Mouse (Mus musculus): ENCODE measurements at regions not wholly inside any gene's neighbourhood (a gene's known extent, or its start where the extent isn't known, plus 50 kb on each side); places are given as distances from the start of the nearest gene placed in this dataset.
"Not testable (repeated sequence)": the region's sequence is repeated elsewhere in the genome, so short reads cannot be mapped to it uniquely, and the experiment has no call there.

DNA sequence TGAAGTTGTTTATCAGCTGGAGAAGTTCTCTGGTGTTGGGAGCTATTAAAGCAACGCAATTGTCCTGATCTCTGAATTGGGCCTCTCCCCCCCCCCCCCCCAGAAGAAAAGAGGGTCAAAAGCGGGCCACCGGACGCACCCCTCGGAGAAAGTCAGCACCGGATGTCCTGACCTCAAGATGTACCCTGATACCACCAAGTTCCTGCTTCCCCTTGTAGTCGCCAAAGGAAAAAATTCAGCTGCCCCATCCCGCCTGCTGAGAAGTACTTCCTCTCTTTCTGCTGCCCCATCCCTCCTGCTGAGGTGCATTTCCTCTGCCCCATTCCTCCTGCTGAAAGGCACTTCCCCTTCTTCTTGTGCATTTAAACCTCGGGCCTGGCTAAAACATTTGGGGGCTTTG is 1191.1 kb upstream of the 1700008P02Rik start:
- not testable (repeated sequence) for ATAC-seq (replicated peaks in 1 of 2; ENCODE audit: insufficient read depth in 1 of 2, low FRiP score in 2 of 2, low TSS enrichment in 1 of 2, low read depth in 1 of 2, poor library complexity in 2 of 2, severe bottlenecking in 2 of 2)

- ATAC-seq (replicated peaks in 1 of 2; ENCODE audit: insufficient read depth in 1 of 2, low FRiP score in 2 of 2, low TSS enrichment in 1 of 2, low read depth in 1 of 2, poor library complexity in 2 of 2, severe bottlenecking in 2 of 2), result not testable (repeated sequence)
These were observed 1184.9 kb upstream of the 1700008P02Rik start for GRCm38 (mm10) chr3:7805121-7805520.

- ATAC-seq (replicated peaks in 1 of 2; ENCODE audit: insufficient read depth in 1 of 2, low FRiP score in 2 of 2, low TSS enrichment in 1 of 2, low read depth in 1 of 2, poor library complexity in 2 of 2, severe bottlenecking in 2 of 2), result no peak
These were observed 1184.0 kb upstream of the 1700008P02Rik start for GRCm38 (mm10) chr3:7804209-7804608.

DNA sequence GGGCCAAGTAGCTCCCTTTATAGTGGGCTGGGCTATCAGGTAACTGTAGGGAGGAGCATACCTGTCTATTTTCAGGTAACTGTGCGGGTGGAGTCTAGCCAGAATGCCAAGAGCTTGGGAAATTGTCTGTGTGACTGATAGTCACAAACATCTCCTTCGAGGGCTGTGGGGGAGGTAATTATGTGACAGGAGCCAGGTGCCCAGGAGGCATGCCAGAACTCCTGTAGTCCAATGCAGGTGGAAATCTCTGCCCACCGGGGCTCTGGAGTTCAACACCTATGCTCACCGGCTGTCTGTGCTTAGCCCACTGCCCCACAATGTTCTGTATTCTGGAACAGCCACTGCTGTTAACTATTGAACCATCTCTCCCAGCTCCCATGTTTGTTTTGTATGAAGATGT is 1179.2 kb upstream of the 1700008P02Rik start:
- ATAC-seq (replicated peaks in 1 of 2; ENCODE audit: insufficient read depth in 1 of 2, low FRiP score in 2 of 2, low TSS enrichment in 1 of 2, low read depth in 1 of 2, poor library complexity in 2 of 2, severe bottlenecking in 2 of 2), result no peak

DNA sequence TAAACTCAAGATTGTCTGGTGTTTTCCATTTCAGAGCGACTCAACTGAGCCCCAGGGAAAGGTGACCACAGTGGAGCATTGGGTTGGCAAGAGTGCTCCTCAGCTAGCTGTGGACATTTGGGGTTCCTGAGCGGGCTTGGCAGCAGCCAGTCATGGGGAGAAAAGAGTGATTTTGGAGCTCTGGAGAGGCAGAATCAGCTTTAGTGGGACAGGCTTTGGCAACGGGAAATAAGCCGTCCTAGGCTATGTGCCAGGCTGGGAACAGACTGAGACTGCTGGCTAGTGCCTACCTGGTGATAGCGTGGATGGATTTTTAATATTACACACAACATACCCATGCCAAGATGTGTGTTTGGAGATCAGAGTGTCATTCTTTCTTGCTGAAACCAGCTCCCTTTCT is 1167.4 kb upstream of the 1700008P02Rik start:
- ATAC-seq (replicated peaks in 1 of 2; ENCODE audit: insufficient read depth in 1 of 2, low FRiP score in 2 of 2, low TSS enrichment in 1 of 2, low read depth in 1 of 2, poor library complexity in 2 of 2, severe bottlenecking in 2 of 2), result no peak

DNA sequence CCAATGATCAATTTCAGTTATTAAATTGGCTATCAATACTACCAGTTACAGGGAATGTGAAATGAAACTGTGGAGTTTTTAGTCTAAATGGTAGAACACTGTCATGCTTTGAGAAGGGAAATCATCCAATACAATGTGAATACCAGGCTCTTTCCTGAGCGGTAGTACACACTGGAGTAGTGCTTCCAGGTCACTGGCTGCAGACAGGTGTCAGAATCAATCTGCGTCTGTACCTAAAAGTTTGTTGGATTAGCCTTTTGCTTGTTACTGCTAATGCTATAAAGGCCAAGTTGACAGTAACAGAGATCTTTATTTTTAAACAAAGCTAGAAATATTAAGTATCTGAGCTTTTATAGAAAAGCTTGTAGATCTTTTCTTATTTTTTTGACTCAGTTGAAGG is 1164.9 kb upstream of the 1700008P02Rik start:
- no peak for ATAC-seq (replicated peaks in 1 of 2; ENCODE audit: insufficient read depth in 1 of 2, low FRiP score in 2 of 2, low TSS enrichment in 1 of 2, low read depth in 1 of 2, poor library complexity in 2 of 2, severe bottlenecking in 2 of 2)

DNA sequence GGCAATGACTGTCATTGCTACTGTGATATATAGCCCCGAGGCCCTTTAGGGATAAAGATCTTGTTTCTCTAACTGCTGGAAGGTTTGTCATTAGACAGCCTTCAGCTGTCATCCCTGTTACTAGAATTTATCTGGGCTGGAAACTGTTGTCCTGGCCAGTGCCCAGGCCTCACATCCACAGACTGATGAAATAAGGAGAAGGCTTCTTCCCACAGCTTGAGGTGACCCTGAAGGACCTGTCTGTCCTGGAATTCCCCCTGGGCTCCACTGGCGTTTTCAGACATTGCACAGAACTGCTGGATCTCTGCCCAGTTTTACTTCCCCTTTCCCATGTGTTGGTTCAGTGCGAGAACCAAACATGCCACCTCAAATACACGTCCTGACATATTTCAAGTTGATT is 1135.2 kb upstream of the 1700008P02Rik start:
- peak; percentile 96 to 97 for ATAC-seq (replicated peaks in 1 of 2; ENCODE audit: insufficient read depth in 1 of 2, low FRiP score in 2 of 2, low TSS enrichment in 1 of 2, low read depth in 1 of 2, poor library complexity in 2 of 2, severe bottlenecking in 2 of 2)

GRCm38 (mm10) chr3:7713741-7714140 is 1093.5 kb upstream of the 1700008P02Rik start:
- ATAC-seq (replicated peaks in 1 of 2; ENCODE audit: insufficient read depth in 1 of 2, low FRiP score in 2 of 2, low TSS enrichment in 1 of 2, low read depth in 1 of 2, poor library complexity in 2 of 2, severe bottlenecking in 2 of 2), result no peak

DNA sequence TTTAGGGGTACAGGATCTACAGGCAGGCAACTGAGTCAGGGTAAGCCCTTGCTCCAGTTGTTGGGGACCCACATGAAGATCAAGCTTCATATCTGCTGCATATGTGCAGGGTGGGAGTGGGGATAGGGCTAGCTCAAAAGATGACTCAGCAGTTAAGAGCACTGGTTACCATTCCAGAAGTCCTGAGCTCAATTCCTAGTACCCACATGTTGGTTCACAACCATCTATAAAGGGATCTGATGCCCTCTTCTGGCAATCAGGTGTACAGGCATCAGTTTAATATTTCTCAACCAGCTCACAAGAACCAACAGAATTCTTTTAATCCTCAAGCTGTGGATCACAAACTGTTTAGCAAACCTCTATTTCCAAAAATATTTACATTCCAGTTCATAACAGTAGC is 1092.9 kb upstream of the 1700008P02Rik start:
- no peak for ATAC-seq (replicated peaks in 1 of 2; ENCODE audit: insufficient read depth in 1 of 2, low FRiP score in 2 of 2, low TSS enrichment in 1 of 2, low read depth in 1 of 2, poor library complexity in 2 of 2, severe bottlenecking in 2 of 2)

DNA sequence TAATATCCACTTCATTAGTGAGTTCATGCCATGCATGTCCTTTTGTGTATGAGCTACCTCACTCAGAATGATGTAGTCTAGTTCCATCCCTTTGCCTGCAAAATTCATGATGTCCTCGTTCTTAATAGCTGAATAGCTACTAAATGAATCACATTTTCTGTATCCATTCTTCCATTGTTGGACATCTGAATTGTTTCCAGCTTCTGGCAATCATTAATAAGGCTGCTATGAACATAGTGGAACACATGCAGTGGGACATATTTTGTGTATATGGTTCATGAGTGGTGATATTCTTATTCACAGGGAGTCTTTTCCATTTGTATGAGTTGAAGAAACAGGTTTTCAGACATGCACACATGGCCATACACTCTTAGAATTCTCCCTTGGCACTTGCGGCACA is 1092.2 kb upstream of the 1700008P02Rik start:
- no peak for ATAC-seq (replicated peaks in 1 of 2; ENCODE audit: insufficient read depth in 1 of 2, low FRiP score in 2 of 2, low TSS enrichment in 1 of 2, low read depth in 1 of 2, poor library complexity in 2 of 2, severe bottlenecking in 2 of 2)

- no peak for ATAC-seq (replicated peaks in 1 of 2; ENCODE audit: insufficient read depth in 1 of 2, low FRiP score in 2 of 2, low TSS enrichment in 1 of 2, low read depth in 1 of 2, poor library complexity in 2 of 2, severe bottlenecking in 2 of 2)
These were observed 1088.4 kb upstream of the 1700008P02Rik start for GRCm38 (mm10) chr3:7708609-7709008.

DNA sequence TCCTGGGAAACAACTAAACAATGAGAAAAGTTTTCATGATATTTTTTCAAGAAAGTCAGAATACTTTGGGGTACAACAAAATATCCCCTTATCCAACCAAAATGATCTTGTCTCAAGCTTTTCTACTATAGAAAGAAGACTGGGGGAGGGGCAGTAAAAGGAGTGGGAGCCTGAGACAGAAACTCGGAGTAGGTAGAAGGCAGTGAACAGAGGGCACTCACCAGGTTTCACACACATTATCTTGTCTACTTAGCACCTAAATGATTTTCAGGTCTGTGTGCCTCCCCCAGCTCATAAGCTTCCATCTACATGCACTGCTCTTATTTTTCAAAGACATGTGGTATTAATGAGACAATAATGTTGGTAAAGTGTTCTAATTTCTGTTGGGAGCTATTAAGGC is 1063.3 kb upstream of the 1700008P02Rik start:
- no peak for ATAC-seq (replicated peaks in 1 of 2; ENCODE audit: insufficient read depth in 1 of 2, low FRiP score in 2 of 2, low TSS enrichment in 1 of 2, low read depth in 1 of 2, poor library complexity in 2 of 2, severe bottlenecking in 2 of 2)

- ATAC-seq (replicated peaks in 1 of 2; ENCODE audit: insufficient read depth in 1 of 2, low FRiP score in 2 of 2, low TSS enrichment in 1 of 2, low read depth in 1 of 2, poor library complexity in 2 of 2, severe bottlenecking in 2 of 2), result not testable (repeated sequence)
These were observed 1062.6 kb upstream of the 1700008P02Rik start for GRCm38 (mm10) chr3:7682816-7683215.

GRCm38 (mm10) chr3:7682311-7682710 is 1062.1 kb upstream of the 1700008P02Rik start:
- ATAC-seq (replicated peaks in 1 of 2; ENCODE audit: insufficient read depth in 1 of 2, low FRiP score in 2 of 2, low TSS enrichment in 1 of 2, low read depth in 1 of 2, poor library complexity in 2 of 2, severe bottlenecking in 2 of 2), result no peak

DNA sequence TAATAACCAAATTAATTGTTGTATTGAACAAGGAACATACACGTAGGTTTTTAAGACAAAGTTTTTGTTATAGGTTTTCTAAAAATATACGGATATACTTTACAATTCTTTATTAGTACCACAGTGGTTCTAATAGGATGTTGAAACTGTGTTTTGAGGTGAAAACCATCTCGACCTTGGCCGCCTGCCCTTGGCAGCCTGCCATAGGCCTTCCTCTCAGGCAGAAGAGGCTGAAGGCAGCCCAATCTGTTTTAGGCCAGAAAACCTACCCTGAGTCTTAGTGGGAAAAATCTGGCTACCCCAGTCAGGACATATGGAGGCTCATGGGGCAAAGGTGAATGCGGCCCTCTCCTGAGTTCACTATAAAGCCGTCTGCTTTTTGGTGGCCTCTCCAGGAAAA is 1049.7 kb upstream of the 1700008P02Rik start:
- ATAC-seq (replicated peaks in 1 of 2; ENCODE audit: insufficient read depth in 1 of 2, low FRiP score in 2 of 2, low TSS enrichment in 1 of 2, low read depth in 1 of 2, poor library complexity in 2 of 2, severe bottlenecking in 2 of 2), result no peak

GRCm38 (mm10) chr3:7667851-7668250 is 1047.6 kb upstream of the 1700008P02Rik start:
- not testable (repeated sequence) for ATAC-seq (replicated peaks in 1 of 2; ENCODE audit: insufficient read depth in 1 of 2, low FRiP score in 2 of 2, low TSS enrichment in 1 of 2, low read depth in 1 of 2, poor library complexity in 2 of 2, severe bottlenecking in 2 of 2)

DNA sequence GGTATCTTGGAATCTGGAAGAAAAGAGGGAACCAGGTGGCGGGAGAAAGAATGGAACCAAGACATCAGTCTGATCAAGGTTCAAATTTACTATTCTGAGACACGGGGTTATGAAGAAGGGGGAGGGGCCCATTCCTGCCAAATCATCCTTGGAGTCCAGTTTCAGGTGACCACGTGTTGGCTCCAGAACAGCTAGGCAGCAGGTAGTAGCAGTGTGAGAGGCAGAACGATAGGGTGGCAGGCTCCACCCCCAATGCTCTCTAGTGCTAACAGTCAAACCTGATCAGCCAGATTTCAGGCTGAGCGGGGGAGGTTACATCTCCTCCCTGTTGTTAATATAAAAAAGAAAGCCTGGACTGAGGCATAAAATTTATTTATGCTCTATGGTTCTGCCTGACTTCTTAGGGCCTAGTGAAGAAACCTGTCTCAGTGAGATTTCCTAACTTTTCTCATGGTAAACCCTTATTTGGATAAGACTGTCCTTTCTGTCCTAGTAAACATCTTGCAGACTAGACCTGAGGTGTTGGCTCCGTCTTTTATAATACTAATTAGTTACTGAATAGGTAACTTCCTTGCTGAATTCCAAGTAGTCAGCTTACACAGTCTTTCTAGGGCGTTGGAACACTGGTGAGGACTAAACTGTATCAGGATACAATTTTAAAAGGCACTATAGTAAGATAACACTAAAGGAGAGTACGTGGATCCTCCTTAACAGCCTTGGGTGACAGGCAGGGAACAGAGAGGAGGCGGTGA is 1046.3 kb upstream of the 1700008P02Rik start:
- not testable (repeated sequence) for ATAC-seq (replicated peaks in 1 of 2; ENCODE audit: insufficient read depth in 1 of 2, low FRiP score in 2 of 2, low TSS enrichment in 1 of 2, low read depth in 1 of 2, poor library complexity in 2 of 2, severe bottlenecking in 2 of 2)

Measured in hematopoietic stem cell, adult 5-6 weeks (primary cell).